Mouse (Mus musculus): ENCODE measurements around the gene Bax.

Gene Bax

GRCm38 (mm10) chr7:45454971-45455370 is 11.7 kb downstream of the Bax start:
- no peak for DNase-seq

GRCm38 (mm10) chr7:45451344-45451982 is 15.2 kb downstream of the Bax start:
- peak; percentile 88 for DNase-seq

GRCm38 (mm10) chr7:45449974-45450373 is 16.7 kb downstream of the Bax start:
- DNase-seq, result no peak

GRCm38 (mm10) chr7:45447325-45447990 is 19.2 kb downstream of the Bax start:
- DNase-seq, result peak; percentile 53

- no peak for DNase-seq
Observed at GRCm38 (mm10) chr7:45446589-45446988, 20.1 kb downstream of the Bax start.

- no peak for DNase-seq
Observed at GRCm38 (mm10) chr7:45443526-45444420, 22.9 kb downstream of the Bax start.

GRCm38 (mm10) chr7:45437521-45438276 is 29.0 kb downstream of the Bax start, which contains the start of gene Ruvbl2:
Gene Ruvbl2, minus strand, starts transcription at chr7:45438096.
- DNase-seq, result no peak

- no peak for DNase-seq
Observed at GRCm38 (mm10) chr7:45437046-45437445, 29.7 kb downstream of the Bax start.

- no peak for DNase-seq
Observed at GRCm38 (mm10) chr7:45436444-45436843, 30.3 kb downstream of the Bax start.

- DNase-seq, result no peak
Observed at GRCm38 (mm10) chr7:45435038-45435437, 31.7 kb downstream of the Bax start.

- DNase-seq, result peak; percentile 100
Observed at GRCm38 (mm10) chr7:45434203-45435015, 32.3 kb downstream of the Bax start, which contains the start of gene Gys1. Gene Gys1, plus strand, starts transcription at chr7:45434844.

- no peak for DNase-seq
Observed at GRCm38 (mm10) chr7:45433835-45434202, 32.9 kb downstream of the Bax start.

- DNase-seq, result no peak
Observed at GRCm38 (mm10) chr7:45426556-45426955, 40.1 kb downstream of the Bax start.

GRCm38 (mm10) chr7:45421194-45421593 is 45.5 kb downstream of the Bax start:
- DNase-seq, result no peak

- no peak for DNase-seq
Observed at GRCm38 (mm10) chr7:45420615-45420919, 46.1 kb downstream of the Bax start, which contains the start of gene Lhb. Gene Lhb, plus strand, starts transcription at chr7:45420820.

GRCm38 (mm10) chr7:45419859-45420614 is 46.7 kb downstream of the Bax start:
- DNase-seq, result no peak

GRCm38 (mm10) chr7:45417962-45418492 is 48.7 kb downstream of the Bax start:
- no peak for DNase-seq

GRCm38 (mm10) chr7:45415636-45416035 is 51.1 kb downstream of the Bax start:
- DNase-seq, result no peak

GRCm38 (mm10) chr7:45414740-45415224 is 51.9 kb downstream of the Bax start:
- DNase-seq, result no peak

GRCm38 (mm10) chr7:45413864-45414739 is 52.6 kb downstream of the Bax start:
- DNase-seq, result no peak
